Mouse (Mus musculus): ENCODE data around the gene Iqcj. TPM values are rescaled to one million over a fixed set of nuclear protein-coding genes. Genes with fewer than 3 reads are reported as not detected.

Iqcj gene
- polyA plus RNA-seq, 1 experiment = not detected

- no peak overlapping the region for H3ac ChIP-seq (ENCODE audit: control insufficient read depth, insufficient read length, low read depth)
- H3K27me3 ChIP-seq (ENCODE audit: control insufficient read depth, insufficient read depth, insufficient read length) = no peaks in the 10 kb centered on the region
- no peaks in the 10 kb centered on the region for H3K36me3 ChIP-seq (ENCODE audit: control insufficient read depth, insufficient read depth)
- no peaks in the 10 kb centered on the region for H3K79me3 ChIP-seq (ENCODE audit: low read depth)
- no peaks in the 10 kb centered on the region for H3K79me2 ChIP-seq (ENCODE audit: control insufficient read depth, insufficient read depth)
- H3K4me3 ChIP-seq (ENCODE audit: insufficient read depth, poor library complexity, severe bottlenecking) = no peak overlapping the region
- no peak for TF ChIP-seq MYOG (IDR thresholded peaks at IDR 0.05; ENCODE audit: control insufficient read depth, extremely low read depth, insufficient read length)
- TF ChIP-seq FOSL1 (IDR thresholded peaks at IDR 0.05; ENCODE audit: insufficient read depth, low read length, poor library complexity, severe bottlenecking) = no peak
- no peak for TF ChIP-seq MYOD1 (IDR thresholded peaks at IDR 0.05; ENCODE audit: control insufficient read depth, insufficient read length, low read depth)
- TF ChIP-seq MAX (IDR thresholded peaks at IDR 0.05) = no peak
- TF ChIP-seq CTCF (IDR thresholded peaks at IDR 0.05; ENCODE audit: control insufficient read depth, insufficient read depth, insufficient read length) = no peak
- no peak for TF ChIP-seq USF1 (IDR thresholded peaks at IDR 0.05; ENCODE audit: low read depth)
- no peak for TF ChIP-seq CEBPB (IDR thresholded peaks at IDR 0.05; ENCODE audit: low read depth)
These were observed 150.9 kb downstream of the Iqcj start for GRCm38 (mm10) chr3:68042951-68043350.

GRCm38 (mm10) chr3:68045475-68046416 is 153.7 kb downstream of the Iqcj start:
- H3K27me3 ChIP-seq (ENCODE audit: control insufficient read depth, insufficient read depth, insufficient read length) = peaks cover 5% of the 10 kb centered on the region
- no peaks in the 10 kb centered on the region for H3K36me3 ChIP-seq (ENCODE audit: control insufficient read depth, insufficient read depth)
- TF ChIP-seq MAX (IDR thresholded peaks at IDR 0.05) (no peak), MYOG (IDR thresholded peaks at IDR 0.05; ENCODE audit: control insufficient read depth, extremely low read depth, insufficient read length) (no peak), CEBPB (IDR thresholded peaks at IDR 0.05; ENCODE audit: low read depth) (no peak), MYOD1 (IDR thresholded peaks at IDR 0.05; ENCODE audit: control insufficient read depth, insufficient read length, low read depth) (no peak), FOSL1 (IDR thresholded peaks at IDR 0.05; ENCODE audit: insufficient read depth, low read length, poor library complexity, severe bottlenecking) (no peak), CTCF (IDR thresholded peaks at IDR 0.05; ENCODE audit: control insufficient read depth, insufficient read depth, insufficient read length) (peak; percentile 14), USF1 (IDR thresholded peaks at IDR 0.05; ENCODE audit: low read depth) (no peak)
- H3K79me2 ChIP-seq (ENCODE audit: control insufficient read depth, insufficient read depth) = no peaks in the 10 kb centered on the region
- H3K4me3 ChIP-seq (ENCODE audit: insufficient read depth, poor library complexity, severe bottlenecking) = no peak overlapping the region
- H3K79me3 ChIP-seq (ENCODE audit: low read depth) = no peaks in the 10 kb centered on the region
- H3ac ChIP-seq (ENCODE audit: control insufficient read depth, insufficient read length, low read depth) = no peak overlapping the region

- Histone ChIP-seq H3K79me3 (ENCODE audit: low read depth) (no peaks in the 10 kb centered on the region), H3ac (ENCODE audit: control insufficient read depth, insufficient read length, low read depth) (no peak overlapping the region), H3K4me3 (ENCODE audit: insufficient read depth, poor library complexity, severe bottlenecking) (no peak overlapping the region), H3K36me3 (ENCODE audit: control insufficient read depth, insufficient read depth) (no peaks in the 10 kb centered on the region), H3K79me2 (ENCODE audit: control insufficient read depth, insufficient read depth) (no peaks in the 10 kb centered on the region), H3K27me3 (ENCODE audit: control insufficient read depth, insufficient read depth, insufficient read length) (peaks cover 5% of the 10 kb centered on the region)
- no peak for TF ChIP-seq CTCF (IDR thresholded peaks at IDR 0.05; ENCODE audit: control insufficient read depth, insufficient read depth, insufficient read length)
- no peak for TF ChIP-seq USF1 (IDR thresholded peaks at IDR 0.05; ENCODE audit: low read depth)
- TF ChIP-seq FOSL1 (IDR thresholded peaks at IDR 0.05; ENCODE audit: insufficient read depth, low read length, poor library complexity, severe bottlenecking) = no peak
- TF ChIP-seq CEBPB (IDR thresholded peaks at IDR 0.05; ENCODE audit: low read depth) = no peak
- no peak for TF ChIP-seq MAX (IDR thresholded peaks at IDR 0.05)
- TF ChIP-seq MYOD1 (IDR thresholded peaks at IDR 0.05; ENCODE audit: control insufficient read depth, insufficient read length, low read depth) = no peak
These were observed 161.5 kb downstream of the Iqcj start for GRCm38 (mm10) chr3:68053538-68053937.

- H3K4me3 ChIP-seq (ENCODE audit: insufficient read depth, poor library complexity, severe bottlenecking) = no peak overlapping the region
- H3K36me3 ChIP-seq (ENCODE audit: control insufficient read depth, insufficient read depth) = no peaks in the 10 kb centered on the region
- H3K27me3 ChIP-seq (ENCODE audit: control insufficient read depth, insufficient read depth, insufficient read length) = no peaks in the 10 kb centered on the region
- peak overlapping the region; percentile 30 for H3ac ChIP-seq (ENCODE audit: control insufficient read depth, insufficient read length, low read depth)
- H3K79me3 ChIP-seq (ENCODE audit: low read depth) = no peaks in the 10 kb centered on the region
- no peak for TF ChIP-seq MAX (IDR thresholded peaks at IDR 0.05)
- no peaks in the 10 kb centered on the region for H3K79me2 ChIP-seq (ENCODE audit: control insufficient read depth, insufficient read depth)
These were observed 163.1 kb downstream of the Iqcj start for GRCm38 (mm10) chr3:68055071-68055470.

DNA sequence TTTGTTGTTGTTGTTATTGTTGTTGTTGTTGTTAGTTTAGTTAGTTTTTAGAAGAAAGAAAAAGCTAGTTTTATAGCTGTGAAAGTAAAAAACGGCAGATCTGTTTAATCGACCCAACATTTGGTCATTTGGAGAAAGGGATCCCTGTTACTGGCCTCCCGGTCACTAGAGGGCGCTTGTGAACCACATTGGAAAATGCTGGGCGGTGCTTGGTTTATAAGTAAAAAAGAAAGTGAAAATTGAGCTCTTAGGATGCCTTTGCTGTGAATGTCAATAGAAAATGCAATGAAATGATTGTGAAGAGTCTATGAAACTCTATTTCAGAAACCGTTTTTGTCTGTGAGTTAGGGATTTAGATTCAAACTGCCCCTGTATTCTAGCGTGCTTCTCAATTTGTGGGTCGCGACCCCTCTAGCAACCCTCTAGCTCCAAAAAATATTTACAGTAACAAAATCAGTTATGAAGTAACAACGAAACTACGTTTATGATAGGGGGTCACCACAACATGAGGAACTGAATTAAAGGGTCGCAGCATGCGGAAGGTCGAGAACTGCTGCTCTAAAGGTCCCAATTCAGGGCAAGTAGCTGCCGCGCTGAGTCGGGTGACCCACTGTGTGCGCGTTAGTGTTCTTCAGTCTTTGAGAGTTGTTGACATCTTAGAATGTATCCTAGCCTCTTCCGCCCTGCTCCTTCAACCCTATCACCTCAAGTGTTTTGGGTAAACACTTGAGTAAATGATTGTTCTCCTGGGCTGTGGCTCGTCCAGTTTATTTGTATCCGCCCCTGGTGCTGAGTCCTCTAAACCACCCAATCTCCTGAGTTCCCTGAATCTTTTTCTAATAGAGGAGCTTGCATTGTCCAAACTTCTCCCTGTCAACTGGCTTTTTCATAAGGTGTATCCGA is 164.6 kb downstream of the Iqcj start:
- no peaks in the 10 kb centered on the region for H3K79me3 ChIP-seq (ENCODE audit: low read depth)
- H3K27me3 ChIP-seq (ENCODE audit: control insufficient read depth, insufficient read depth, insufficient read length) = peaks cover 1% of the 10 kb centered on the region
- no peak for TF ChIP-seq CTCF (IDR thresholded peaks at IDR 0.05; ENCODE audit: control insufficient read depth, insufficient read depth, insufficient read length)
- TF ChIP-seq FOSL1 (IDR thresholded peaks at IDR 0.05; ENCODE audit: insufficient read depth, low read length, poor library complexity, severe bottlenecking) = no peak
- no peak for TF ChIP-seq MYOD1 (IDR thresholded peaks at IDR 0.05; ENCODE audit: control insufficient read depth, insufficient read length, low read depth)
- no peak for TF ChIP-seq MYOG (IDR thresholded peaks at IDR 0.05; ENCODE audit: control insufficient read depth, extremely low read depth, insufficient read length)
- no peak for TF ChIP-seq CEBPB (IDR thresholded peaks at IDR 0.05; ENCODE audit: low read depth)
- TF ChIP-seq MAX (IDR thresholded peaks at IDR 0.05) = no peak
- TF ChIP-seq USF1 (IDR thresholded peaks at IDR 0.05; ENCODE audit: low read depth) = no peak
- peak overlapping the region; percentile 21 for H3K4me3 ChIP-seq (ENCODE audit: insufficient read depth, poor library complexity, severe bottlenecking)
- no peaks in the 10 kb centered on the region for H3K36me3 ChIP-seq (ENCODE audit: control insufficient read depth, insufficient read depth)
- no peak overlapping the region for H3ac ChIP-seq (ENCODE audit: control insufficient read depth, insufficient read length, low read depth)
- no peaks in the 10 kb centered on the region for H3K79me2 ChIP-seq (ENCODE audit: control insufficient read depth, insufficient read depth)

Measured in C2C12 (cell line).